Mouse (Mus musculus): ENCODE data around the gene Scgb1b17.
"Not testable (repeated sequence)": the region's sequence is repeated elsewhere in the genome, so short reads cannot be mapped to it uniquely, and the experiment has no call there.

Scgb1b17 gene

DNA sequence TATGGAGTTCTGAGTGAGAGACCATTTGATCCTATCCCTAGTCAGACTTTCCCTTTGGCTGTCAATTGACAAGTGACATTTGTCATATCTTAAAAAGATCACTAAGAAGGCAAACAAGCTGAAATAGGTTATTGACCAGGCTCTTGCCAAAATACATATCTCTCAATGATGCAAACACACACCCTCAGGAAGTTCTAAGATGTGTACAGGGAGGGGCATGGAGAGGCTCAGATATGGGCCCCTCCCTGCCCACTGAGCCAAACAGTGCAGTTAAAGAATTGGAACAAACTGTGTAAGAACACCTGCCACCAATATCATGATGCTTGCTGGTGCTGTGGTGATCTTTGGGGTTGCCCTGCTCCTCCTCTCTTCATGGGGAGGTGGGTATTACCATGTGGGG lies at the start of gene Scgb1b17:
Gene Scgb1b17, plus strand, starts transcription at position 301 of the 400 bp plus-strand sequence.
- in situ Hi-C loops (cut with MboI, MseI), result loop anchor here (5.0 kb wide), 1 partner anchor 966 kb away; no protein-coding TSS in a partner anchor

DNA sequence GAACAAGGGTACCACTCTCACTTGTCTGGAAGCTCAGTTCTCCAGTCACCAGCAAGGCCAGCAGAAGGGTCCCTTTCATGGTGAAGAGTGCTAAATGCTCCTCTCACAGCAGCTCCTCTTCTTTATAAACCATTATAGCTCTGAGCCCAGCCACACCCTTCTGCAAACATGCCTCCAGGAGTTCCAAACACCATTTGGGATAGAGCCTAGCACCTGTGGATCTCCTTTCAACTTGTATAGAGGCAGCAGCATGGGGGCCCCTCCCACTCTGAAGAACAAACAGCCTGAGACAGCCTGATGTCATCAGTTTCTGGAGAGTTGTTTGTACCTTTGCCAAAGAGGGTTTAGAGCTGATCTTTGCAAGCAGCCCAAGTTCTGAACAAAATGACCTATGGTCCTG lies 6.8 kb upstream of the Scgb1b17 start, which contains the start of gene Scgb2b17:
Gene Scgb2b17, minus strand, starts transcription at position 101 of the 400 bp plus-strand sequence.
- in situ Hi-C loops (cut with MboI, MseI), result not testable (repeated sequence)

Measured in T-helper 1 cell (primary cell).